Mouse (Mus musculus) forebrain, embryonic 11.5 days (tissue): ENCODE data around the gene Saal1. TPM values are rescaled to one million over a fixed set of nuclear protein-coding genes. Genes with fewer than 3 reads are reported as not detected.
A peak's percentile ranks its signal among the peaks of the same experiment; 100 is the strongest.
"Not testable (repeated sequence)": the region's sequence is repeated elsewhere in the genome, so short reads cannot be mapped to it uniquely, and the experiment has no call there.

Experiments
- ATAC-seq: fragments of 200-750 bp; cut with Nextera tagmentation; replicated peaks from 2 replicates; pipeline ENCODE4 v1.8.0; 2017; ENCODE audit warnings: moderate TSS enrichment; ENCODE audit not compliant: low FRiP score
- DNase-seq: peaks from one replicate; pipeline ENCODE4 v3.0.0-alpha.2; 2017; ENCODE audit warnings: low spot score
- H3K27ac ChIP-seq: fragments of 300-500 bp; sonication (generic); 2 replicates; pipeline ENCODE4 v1.5.1; 2014; ENCODE audit warnings: low read depth, low read length
- H3K27me3 ChIP-seq: fragments of 300-500 bp; sonication (generic); 2 replicates; pipeline ENCODE4 v1.6.1; 2014; ENCODE audit warnings: mild to moderate bottlenecking, low read length, mixed read lengths; ENCODE audit not compliant: control insufficient read depth, insufficient read depth
- H3K36me3 ChIP-seq: fragments of 300-500 bp; sonication (generic); 2 replicates; pipeline ENCODE4 v1.6.1; 2014; ENCODE audit warnings: mild to moderate bottlenecking, low read length, moderate library complexity, mixed read lengths; ENCODE audit not compliant: control insufficient read depth, insufficient read depth
- H3K4me1 ChIP-seq: fragments of 300-500 bp; sonication (generic); replicated peaks from 2 replicates; pipeline ENCODE4 v1.6.1; 2014; ENCODE audit warnings: low read length, mixed read lengths; ENCODE audit not compliant: control insufficient read depth, insufficient read depth
- H3K4me2 ChIP-seq: fragments of 300-500 bp; sonication (generic); 2 replicates; pipeline ENCODE4 v1.6.1; 2014; ENCODE audit warnings: low read depth, mild to moderate bottlenecking, low read length, moderate library complexity, mixed read lengths; ENCODE audit not compliant: severe bottlenecking
- H3K4me3 ChIP-seq: fragments of 300-500 bp; sonication (generic); 2 replicates; pipeline ENCODE4 v1.5.1; 2014; ENCODE audit warnings: low read depth, low read length
- H3K9ac ChIP-seq: fragments of 300-500 bp; sonication (generic); 2 replicates; pipeline ENCODE4 v1.6.1; 2014; ENCODE audit warnings: low read length
- H3K9me3 ChIP-seq: fragments of 300-500 bp; sonication (generic); 2 replicates; pipeline ENCODE4 v1.6.1; 2016; ENCODE audit warnings: low read length, mixed read lengths; ENCODE audit not compliant: control insufficient read depth
- WGBS: fragments of 180-500 bp; shearing (Covaris S2); extraction: QIAGEN DNeasy Blood & Tissue Kit; methylation state at CpG from one replicate; pipeline ENCODE4 v1.1.7; 2014; 5-methylcytosine and 5-hydroxymethylcytosine counted together
- polyA plus RNA-seq: library from polyadenylated mRNA; unstranded; fragments of >200 nt; fragmentation: Nextera tagmentation; extraction: Ambion mirVana; gene quantifications from 2 replicates; pipeline ENCODE4 v1.2.1, GENCODE M21; 2014

Gene Saal1
- polyA plus RNA-seq = 45.3 and 47.0 TPM in 2 replicates

- Histone ChIP-seq H3K36me3 (peaks cover 3% of the 10 kb centered on the region), H3K4me1 (no peaks in the 10 kb centered on the region), H3K4me2 (peak within 1 kb of the TSS; percentile 47), H3K4me3 (peak within 1 kb of the TSS; percentile 88), H3K9me3 (no peaks in the 10 kb centered on the region), H3K27ac (peak within 1 kb of the TSS; percentile 12; the same call in 1 of the 2 replicates), H3K9ac (peak within 1 kb of the TSS; percentile 91), H3K27me3 (no peaks in the 10 kb centered on the region)
- WGBS = under 1% methylated on average over 36 of the region's 38 CpGs
- ATAC-seq (peak; percentile 98), DNase-seq (peak; percentile 98)
Observed at GRCm38 (mm10) chr7:46710390-46710844, at the start of gene Saal1. Gene Saal1 (minus strand): TSS chr7:46710680.

- H3K27me3 ChIP-seq = no peaks in the 10 kb centered on the region
- no peak for ATAC-seq
- H3K9me3 ChIP-seq = no peaks in the 10 kb centered on the region
- H3K4me1 ChIP-seq = no peaks in the 10 kb centered on the region
- H3K27ac ChIP-seq = no peak within 1 kb of the TSS
- no peak for DNase-seq
- 82% methylated on average over 3 of the region's 3 CpGs for WGBS
- H3K4me2 ChIP-seq = no peak within 1 kb of the TSS
- H3K36me3 ChIP-seq = no peaks in the 10 kb centered on the region
- H3K4me3 ChIP-seq = no peak within 1 kb of the TSS
- no peak within 1 kb of the TSS for H3K9ac ChIP-seq
Observed at GRCm38 (mm10) chr7:46751490-46751889, 41.0 kb upstream of the Saal1 start, which contains the start of gene Saa2. Gene Saa2 (plus strand): TSS chr7:46751790.

- no peak overlapping the region for H3K4me3 ChIP-seq
- DNase-seq = no peak
Observed at GRCm38 (mm10) chr7:46748459-46748858, 38.0 kb upstream of the Saal1 start.

GRCm38 (mm10) chr7:46746381-46746780 lies 35.9 kb upstream of the Saal1 start:
- WGBS = 88% methylated on average over 7 of the region's 7 CpGs
- DNase-seq = no peak
- Histone ChIP-seq H3K9ac (no peak overlapping the region), H3K9me3 (no peaks in the 10 kb centered on the region), H3K27ac (no peak overlapping the region), H3K36me3 (no peaks in the 10 kb centered on the region), H3K27me3 (no peaks in the 10 kb centered on the region), H3K4me3 (no peak overlapping the region), H3K4me2 (no peak overlapping the region), H3K4me1 (no peaks in the 10 kb centered on the region)
- no peak for ATAC-seq

More at GRCm38 (mm10) chr7:46748459-46748858, 38.0 kb upstream of the Saal1 start:
- no peak overlapping the region for H3K4me2 ChIP-seq
- no peaks in the 10 kb centered on the region for H3K9me3 ChIP-seq
- H3K4me1 ChIP-seq = no peaks in the 10 kb centered on the region
- no peak overlapping the region for H3K27ac ChIP-seq
- WGBS = 46% methylated on average over 3 of the region's 3 CpGs
- no peak for ATAC-seq
- H3K27me3 ChIP-seq = no peaks in the 10 kb centered on the region
- H3K36me3 ChIP-seq = no peaks in the 10 kb centered on the region
- no peak overlapping the region for H3K9ac ChIP-seq

GRCm38 (mm10) chr7:46745816-46746215 lies 35.3 kb upstream of the Saal1 start:
- ATAC-seq (no peak), DNase-seq (no peak)
- Histone ChIP-seq H3K4me2 (no peak overlapping the region), H3K27ac (no peak overlapping the region), H3K27me3 (no peaks in the 10 kb centered on the region), H3K9ac (no peak overlapping the region), H3K9me3 (no peaks in the 10 kb centered on the region), H3K36me3 (no peaks in the 10 kb centered on the region), H3K4me3 (no peak overlapping the region), H3K4me1 (no peaks in the 10 kb centered on the region)
- 82% methylated on average over 3 of the region's 3 CpGs for WGBS

GRCm38 (mm10) chr7:46742880-46743279 lies 32.4 kb upstream of the Saal1 start, which contains the start of gene Saa1:
Gene Saa1 (minus strand): TSS chr7:46742980.
- H3K4me2 ChIP-seq, H3K27ac ChIP-seq, H3K9me3 ChIP-seq, ATAC-seq, H3K9ac ChIP-seq, H3K4me3 ChIP-seq, DNase-seq, H3K27me3 ChIP-seq, H3K36me3 ChIP-seq, H3K4me1 ChIP-seq: not testable (repeated sequence)
- WGBS = 86% methylated on average over 3 of the region's 3 CpGs

- H3K4me3 ChIP-seq, DNase-seq, H3K4me2 ChIP-seq, H3K9ac ChIP-seq, H3K27ac ChIP-seq, H3K27me3 ChIP-seq, H3K9me3 ChIP-seq, H3K36me3 ChIP-seq, ATAC-seq, H3K4me1 ChIP-seq: not testable (repeated sequence)
- WGBS = 90% methylated on average over 5 of the region's 5 CpGs
Observed at GRCm38 (mm10) chr7:46740041-46740440, 29.6 kb upstream of the Saal1 start.

GRCm38 (mm10) chr7:46738561-46739460 lies 28.3 kb upstream of the Saal1 start:
- ATAC-seq (no peak), DNase-seq (no peak)
- Histone ChIP-seq H3K27me3 (no peaks in the 10 kb centered on the region), H3K4me2 (no peak overlapping the region), H3K9me3 (no peaks in the 10 kb centered on the region), H3K9ac (no peak overlapping the region), H3K27ac (no peak overlapping the region), H3K4me1 (no peaks in the 10 kb centered on the region), H3K4me3 (no peak overlapping the region), H3K36me3 (no peaks in the 10 kb centered on the region)
- WGBS = 84% methylated on average over 12 of the region's 12 CpGs
